Mouse (Mus musculus): ENCODE data around the gene Zfp74. TPM values are rescaled to one million over a fixed set of nuclear protein-coding genes. Genes with fewer than 3 reads are reported as not detected.

Gene Zfp74
- polyA plus RNA-seq, 1 experiment from 2014 or later = 17.7 TPM

DNA sequence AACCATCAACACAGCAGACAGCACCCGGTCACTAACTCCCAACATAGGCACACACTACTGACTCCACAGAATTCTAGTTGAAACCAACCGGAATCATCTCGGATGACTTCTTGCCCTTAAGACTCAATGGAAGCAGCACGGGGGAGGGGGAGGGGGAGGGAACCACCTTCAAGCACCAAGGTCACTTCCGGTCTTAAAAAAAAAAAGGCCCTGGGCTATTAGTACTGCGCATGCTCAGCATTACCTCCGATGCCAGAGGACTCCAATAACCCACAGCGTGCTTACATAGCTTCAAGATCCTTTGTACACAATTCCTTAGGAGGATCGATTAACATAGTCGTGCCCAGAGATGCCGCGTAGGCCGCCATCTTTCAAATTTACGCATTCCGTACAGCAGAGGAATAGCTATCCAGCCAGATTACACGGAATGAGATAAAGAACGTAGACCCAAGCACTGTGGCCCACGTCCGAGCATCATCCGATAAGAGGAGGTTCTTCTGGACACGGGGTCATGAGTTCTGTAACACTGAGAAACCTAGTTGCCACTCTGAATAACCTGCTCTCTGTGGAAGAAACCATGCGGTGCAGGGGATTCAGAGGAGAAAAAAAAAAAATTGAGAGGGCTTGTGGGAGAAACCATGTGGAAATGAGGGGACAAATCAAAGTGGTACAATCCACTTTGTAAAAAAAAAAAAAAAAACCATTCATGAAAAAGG lies 47.8 kb downstream of the Zfp74 start, which contains the start of gene Zfp27:
Gene Zfp27, minus strand, starts transcription at position 607 of the 716 bp plus-strand sequence.
- Histone ChIP-seq H3K9me3 (ENCODE audit: control insufficient read depth, low read length) (no peaks in the 10 kb centered on the region), H3K36me3 (replicated peaks; ENCODE audit: control insufficient read depth, insufficient read depth) (peaks cover 29% of the 10 kb centered on the region), H3K4me1 (replicated peaks; ENCODE audit: control insufficient read depth, insufficient read depth, low read length) (peaks cover 21% of the 10 kb centered on the region), H3K9ac (peak within 1 kb of the TSS; percentile 61), H3K4me2 (replicated peaks) (peak within 1 kb of the TSS; percentile 55), H3K4me3 (replicated peaks; ENCODE audit: low read length) (peak within 1 kb of the TSS; percentile 43), H3K27me3 (ENCODE audit: control insufficient read depth, insufficient read depth, low read length) (no peaks in the 10 kb centered on the region), H3K27ac (peak within 1 kb of the TSS; percentile 94)
- under 1% methylated on average over 22 of the region's 22 CpGs for whole genome bisulfite sequencing
- DNase-seq (ENCODE audit: low spot score) (peak; percentile 96), ATAC-seq (ENCODE audit: low FRiP score) (peak; percentile 91)

DNA sequence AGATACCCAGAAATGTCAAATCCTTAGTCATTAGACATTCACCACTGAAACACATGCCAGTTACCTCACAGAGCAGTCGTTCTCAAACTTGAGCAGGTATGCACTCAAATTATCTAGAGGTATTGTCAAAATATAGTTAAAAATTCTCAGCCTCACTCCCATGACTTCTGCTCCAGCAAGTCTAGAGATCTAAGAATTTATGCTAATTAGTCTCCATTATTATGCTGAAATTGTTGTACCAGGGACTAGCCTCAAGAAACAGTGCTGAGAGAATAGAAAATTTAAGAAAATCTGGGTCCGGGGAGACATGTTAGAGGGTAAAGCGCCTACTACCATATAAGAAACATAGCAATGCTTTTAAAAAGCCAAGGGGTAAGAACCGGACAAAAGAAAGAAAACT lies 49.8 kb downstream of the Zfp74 start:
- WGBS = 95% methylated on average over 4 of the region's 4 CpGs
- Histone ChIP-seq H3K4me1 (replicated peaks; ENCODE audit: control insufficient read depth, insufficient read depth, low read length) (peaks cover 6% of the 10 kb centered on the region), H3K4me3 (replicated peaks; ENCODE audit: low read length) (no peak overlapping the region)

DNA sequence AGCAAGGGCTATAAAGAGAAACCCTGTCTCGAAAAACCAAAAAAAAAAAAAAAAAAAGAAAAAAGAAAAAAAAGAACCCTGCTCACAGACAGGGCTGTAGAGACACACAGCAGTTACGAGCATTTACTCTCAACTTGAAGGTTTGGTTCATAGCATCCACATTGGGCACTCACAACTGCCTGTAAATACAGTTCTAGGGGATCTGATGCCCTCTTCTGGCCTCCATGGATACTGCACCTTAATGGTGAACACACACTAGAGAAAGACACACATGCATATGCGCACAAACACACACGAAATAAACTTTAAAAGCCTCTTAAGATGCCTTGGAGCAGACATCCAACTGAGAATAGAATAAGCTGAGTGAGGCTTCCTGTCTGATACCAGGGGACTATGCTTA lies 55.5 kb downstream of the Zfp74 start:
- H3K9me3 ChIP-seq (ENCODE audit: control insufficient read depth, low read length) = peaks cover 32% of the 10 kb centered on the region
- no peak overlapping the region for H3K9ac ChIP-seq
- H3K27me3 ChIP-seq (ENCODE audit: control insufficient read depth, insufficient read depth, low read length) = no peaks in the 10 kb centered on the region
- ATAC-seq (ENCODE audit: low FRiP score) (no peak), DNase-seq (ENCODE audit: low spot score) (no peak)
- H3K4me2 ChIP-seq (replicated peaks) = no peak overlapping the region
- no peak overlapping the region for H3K27ac ChIP-seq
- WGBS = 98% methylated on average over 4 of the region's 4 CpGs
- H3K4me3 ChIP-seq (replicated peaks; ENCODE audit: low read length) = no peak overlapping the region
- H3K36me3 ChIP-seq (replicated peaks; ENCODE audit: control insufficient read depth, insufficient read depth) = peaks cover 97% of the 10 kb centered on the region
- H3K4me1 ChIP-seq (replicated peaks; ENCODE audit: control insufficient read depth, insufficient read depth, low read length) = no peaks in the 10 kb centered on the region

More for the DNA sequence above, 49.8 kb downstream of the Zfp74 start:
- DNase-seq (ENCODE audit: low spot score) (no peak), ATAC-seq (ENCODE audit: low FRiP score) (no peak)
- Histone ChIP-seq H3K36me3 (replicated peaks; ENCODE audit: control insufficient read depth, insufficient read depth) (peaks cover 45% of the 10 kb centered on the region), H3K27ac (no peak overlapping the region), H3K4me2 (replicated peaks) (no peak overlapping the region), H3K9ac (no peak overlapping the region), H3K27me3 (ENCODE audit: control insufficient read depth, insufficient read depth, low read length) (no peaks in the 10 kb centered on the region), H3K9me3 (ENCODE audit: control insufficient read depth, low read length) (0 out of 2 replicates have a peak, but pooled peaks cover 2% of the 10 kb centered on the region)

DNA sequence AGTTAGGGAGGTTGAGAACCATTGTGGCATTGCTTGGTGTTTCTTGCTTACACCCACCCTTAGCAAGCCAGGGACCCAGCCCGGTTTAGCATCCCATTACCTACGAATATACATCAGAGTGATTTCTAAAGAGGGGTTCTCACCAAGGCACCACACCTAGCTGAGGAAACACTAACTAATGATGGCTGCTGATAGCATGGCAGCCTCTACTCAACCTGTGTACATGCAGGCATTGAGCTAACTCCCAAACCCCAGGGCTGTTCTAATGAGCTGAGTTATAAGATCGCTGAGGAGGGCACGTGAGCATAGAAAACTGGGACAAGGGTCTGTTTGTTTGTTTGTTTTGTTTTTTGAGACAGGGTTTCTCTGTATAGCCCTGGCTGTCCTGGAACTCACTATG lies 61.1 kb downstream of the Zfp74 start:
- Histone ChIP-seq H3K9me3 (ENCODE audit: control insufficient read depth, low read length) (peaks cover 51% of the 10 kb centered on the region), H3K4me3 (replicated peaks; ENCODE audit: low read length) (no peak overlapping the region), H3K9ac (no peak overlapping the region), H3K36me3 (replicated peaks; ENCODE audit: control insufficient read depth, insufficient read depth) (peaks cover 82% of the 10 kb centered on the region), H3K4me2 (replicated peaks) (no peak overlapping the region), H3K27me3 (ENCODE audit: control insufficient read depth, insufficient read depth, low read length) (no peaks in the 10 kb centered on the region), H3K4me1 (replicated peaks; ENCODE audit: control insufficient read depth, insufficient read depth, low read length) (no peaks in the 10 kb centered on the region), H3K27ac (no peak overlapping the region)
- 98% methylated on average over 4 of the region's 4 CpGs for WGBS
- ATAC-seq (ENCODE audit: low FRiP score) = no peak
- no peak for DNase-seq (ENCODE audit: low spot score)

DNA sequence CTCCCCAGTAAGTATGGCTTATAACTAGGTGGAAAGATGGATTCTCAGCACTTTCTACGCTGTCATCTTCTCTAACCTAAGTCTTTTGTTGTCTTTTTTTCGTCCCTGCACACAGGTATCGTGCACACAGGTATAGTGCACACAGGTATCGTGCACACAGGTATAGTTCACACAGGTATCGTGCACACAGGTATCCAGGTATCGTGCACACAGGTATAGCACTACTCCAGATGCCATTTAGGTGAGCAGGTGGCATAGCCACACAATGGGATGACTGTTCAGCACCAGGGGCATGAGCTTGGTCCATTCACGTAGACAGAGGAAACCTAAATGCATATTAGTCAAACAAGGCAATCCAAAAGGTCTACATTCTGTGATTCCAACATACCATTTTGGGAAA lies 63.4 kb downstream of the Zfp74 start:
- no peak for DNase-seq (ENCODE audit: low spot score)
- Histone ChIP-seq H3K27ac (no peak overlapping the region), H3K9me3 (ENCODE audit: control insufficient read depth, low read length) (peaks cover 66% of the 10 kb centered on the region), H3K4me2 (replicated peaks) (no peak overlapping the region), H3K9ac (no peak overlapping the region), H3K27me3 (ENCODE audit: control insufficient read depth, insufficient read depth, low read length) (no peaks in the 10 kb centered on the region), H3K36me3 (replicated peaks; ENCODE audit: control insufficient read depth, insufficient read depth) (peaks cover 59% of the 10 kb centered on the region), H3K4me1 (replicated peaks; ENCODE audit: control insufficient read depth, insufficient read depth, low read length) (no peaks in the 10 kb centered on the region), H3K4me3 (replicated peaks; ENCODE audit: low read length) (no peak overlapping the region)
- 97% methylated on average over 7 of the region's 7 CpGs for WGBS
- no peak for ATAC-seq (ENCODE audit: low FRiP score)

DNA sequence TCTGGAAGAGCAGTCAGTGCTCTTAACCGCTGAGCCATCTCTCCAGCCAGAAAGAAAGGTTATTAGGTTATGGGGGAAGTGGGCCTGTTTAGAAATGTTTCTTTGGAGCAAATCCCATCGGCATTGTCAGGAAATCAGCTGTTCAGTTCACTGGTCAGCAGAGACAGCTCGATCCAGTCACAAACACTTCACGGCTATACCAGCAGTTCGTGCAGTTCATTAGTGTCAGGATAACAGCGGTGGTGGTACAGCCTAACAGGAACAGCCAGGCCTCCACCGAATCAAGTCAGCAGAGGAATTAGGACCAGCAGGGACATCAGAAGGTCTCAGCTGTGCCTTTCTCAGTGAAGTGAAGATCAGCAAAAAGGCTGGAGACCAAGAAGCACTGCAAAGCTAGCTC lies 73.0 kb downstream of the Zfp74 start:
- Histone ChIP-seq H3K27ac (no peak overlapping the region), H3K4me1 (replicated peaks; ENCODE audit: control insufficient read depth, insufficient read depth, low read length) (no peaks in the 10 kb centered on the region), H3K27me3 (ENCODE audit: control insufficient read depth, insufficient read depth, low read length) (no peaks in the 10 kb centered on the region), H3K36me3 (replicated peaks; ENCODE audit: control insufficient read depth, insufficient read depth) (peaks cover 25% of the 10 kb centered on the region), H3K9ac (no peak overlapping the region), H3K4me3 (replicated peaks; ENCODE audit: low read length) (no peak overlapping the region), H3K4me2 (replicated peaks) (no peak overlapping the region), H3K9me3 (ENCODE audit: control insufficient read depth, low read length) (peaks cover 21% of the 10 kb centered on the region)
- 93% methylated on average over 7 of the region's 7 CpGs for WGBS
- DNase-seq (ENCODE audit: low spot score) (no peak), ATAC-seq (ENCODE audit: low FRiP score) (no peak)

Small RNAs within 50 kb of the gene (microRNA-seq; reads per million reads assigned to microRNA genes)
- not detected for gene Mir7668

Other genes with a start within 250 kb of the Zfp74 start
- gene Catsperg2, start 227.1 kb downstream of the Zfp74 start, polyA plus RNA-seq (2014; fragmentation: Nextera tagmentation; extraction: Ambion mirVana) = 0.17 and 0.26 TPM in 2 replicates
- 17.0 and 19.5 TPM in 2 replicates for gene Zfp84, start 185.5 kb downstream of the Zfp74 start, polyA plus RNA-seq (2014; fragmentation: Nextera tagmentation; extraction: Ambion mirVana)
- 13.1 and 13.4 TPM in 2 replicates for gene Zfp30, start 170.1 kb downstream of the Zfp74 start, polyA plus RNA-seq (2014; fragmentation: Nextera tagmentation; extraction: Ambion mirVana)
- gene Zfp790, start 138.0 kb downstream of the Zfp74 start, polyA plus RNA-seq (2014; fragmentation: Nextera tagmentation; extraction: Ambion mirVana) = 29.4 and 31.5 TPM in 2 replicates
- gene Zfp940, start 100.4 kb downstream of the Zfp74 start, polyA plus RNA-seq (2014; fragmentation: Nextera tagmentation; extraction: Ambion mirVana) = 12.6 and 16.1 TPM in 2 replicates
- gene Zfp420, start 94.1 kb downstream of the Zfp74 start, polyA plus RNA-seq (2014; fragmentation: Nextera tagmentation; extraction: Ambion mirVana) = 21.7 and 23.6 TPM in 2 replicates
- 17.5 and 18.7 TPM in 2 replicates for gene Zfp27, start 47.5 kb downstream of the Zfp74 start, polyA plus RNA-seq (2014; fragmentation: Nextera tagmentation; extraction: Ambion mirVana)
- gene Zfp383, start 45.9 kb downstream of the Zfp74 start, polyA plus RNA-seq (2014; fragmentation: Nextera tagmentation; extraction: Ambion mirVana) = 7.8 and 8.4 TPM in 2 replicates
- gene Zfp568, start 29.9 kb upstream of the Zfp74 start, polyA plus RNA-seq (2014; fragmentation: Nextera tagmentation; extraction: Ambion mirVana) = 4.3 and 4.5 TPM in 2 replicates
- 10.9 and 13.6 TPM in 2 replicates for gene Zfp14, start 97.3 kb upstream of the Zfp74 start, polyA plus RNA-seq (2014; fragmentation: Nextera tagmentation; extraction: Ambion mirVana)
- gene Zfp82, start 118.8 kb upstream of the Zfp74 start, polyA plus RNA-seq (2014; fragmentation: Nextera tagmentation; extraction: Ambion mirVana) = 10.3 and 12.2 TPM in 2 replicates
- 0.96 and 2.2 TPM in 2 replicates for gene Gm26920, start 136.3 kb upstream of the Zfp74 start, polyA plus RNA-seq (2014; fragmentation: Nextera tagmentation; extraction: Ambion mirVana)
- gene Zfp566, start 136.4 kb upstream of the Zfp74 start, polyA plus RNA-seq (2014; fragmentation: Nextera tagmentation; extraction: Ambion mirVana) = 14.3 and 15.0 TPM in 2 replicates
- gene Zfp260, start 140.7 kb upstream of the Zfp74 start, polyA plus RNA-seq (2014; fragmentation: Nextera tagmentation; extraction: Ambion mirVana) = 88.6 and 97.8 TPM in 2 replicates
- gene Zfp382, start 167.9 kb upstream of the Zfp74 start, polyA plus RNA-seq (2014; fragmentation: Nextera tagmentation; extraction: Ambion mirVana) = 14.6 and 15.5 TPM in 2 replicates
- gene Zfp146, start 215.7 kb upstream of the Zfp74 start, polyA plus RNA-seq (2014; fragmentation: Nextera tagmentation; extraction: Ambion mirVana) = 13.2 and 14.0 TPM in 2 replicates
- 6.0 and 6.9 TPM in 2 replicates for gene Cox7a1, start 230.1 kb upstream of the Zfp74 start, polyA plus RNA-seq (2014; fragmentation: Nextera tagmentation; extraction: Ambion mirVana)
- 62.0 and 70.7 TPM in 2 replicates for gene Capns1, start 244.7 kb upstream of the Zfp74 start, polyA plus RNA-seq (2014; fragmentation: Nextera tagmentation; extraction: Ambion mirVana)

Measured in hindbrain, embryonic 14.5 days (tissue).